Mouse (Mus musculus) layer of hippocampus, adult 11-12 months (tissue): ENCODE data around the gene Anpep.
"Not testable (repeated sequence)": the region's sequence is repeated elsewhere in the genome, so short reads cannot be mapped to it uniquely, and the experiment has no call there.

ENCODE experiments used
- DNase-seq: peaks from one replicate; pipeline ENCODE4 v3.0.0; 2022; ENCODE audit warnings: low spot score

The Anpep gene

GRCm38 (mm10) chr7:79810611-79811506 lies 50.0 kb downstream of the Anpep start, which contains the start of gene Mesp2:
Mesp2 (plus strand) TSS chr7:79810727.
- peak; percentile 55 for DNase-seq

- DNase-seq = no peak
Observed at GRCm38 (mm10) chr7:79808561-79808960, 52.3 kb downstream of the Anpep start.

GRCm38 (mm10) chr7:79803887-79804286 lies 57.0 kb downstream of the Anpep start:
- DNase-seq = no peak

GRCm38 (mm10) chr7:79802037-79802436 lies 58.8 kb downstream of the Anpep start:
- no peak for DNase-seq

- no peak for DNase-seq
Observed at GRCm38 (mm10) chr7:79801391-79801790, 59.5 kb downstream of the Anpep start.

- DNase-seq = no peak
Observed at GRCm38 (mm10) chr7:79800336-79800735, 60.5 kb downstream of the Anpep start.

GRCm38 (mm10) chr7:79799506-79799905 lies 61.4 kb downstream of the Anpep start:
- no peak for DNase-seq

- peak; percentile 86 for DNase-seq
Observed at GRCm38 (mm10) chr7:79799048-79799447, 61.8 kb downstream of the Anpep start.

GRCm38 (mm10) chr7:79798606-79799005 lies 62.3 kb downstream of the Anpep start:
- DNase-seq = no peak

GRCm38 (mm10) chr7:79793688-79794087 lies 67.2 kb downstream of the Anpep start, which contains the start of gene Mesp1:
Mesp1 (minus strand) TSS chr7:79793788.
- no peak for DNase-seq

GRCm38 (mm10) chr7:79792635-79793421 lies 68.0 kb downstream of the Anpep start:
- no peak for DNase-seq

- not testable (repeated sequence) for DNase-seq
Observed at GRCm38 (mm10) chr7:79789812-79790211, 71.0 kb downstream of the Anpep start.

- peak; percentile 72 for DNase-seq
Observed at GRCm38 (mm10) chr7:79786295-79786694, 74.6 kb downstream of the Anpep start.

- no peak for DNase-seq
Observed at GRCm38 (mm10) chr7:79782516-79782855, 78.4 kb downstream of the Anpep start.

GRCm38 (mm10) chr7:79781826-79782515 lies 78.9 kb downstream of the Anpep start:
- no peak for DNase-seq

- DNase-seq = peak; percentile 80
Observed at GRCm38 (mm10) chr7:79780647-79781626, 79.9 kb downstream of the Anpep start.
